Mouse (Mus musculus) stomach, embryonic 14.5 days (tissue): ENCODE data around the gene Asic2. TPM values are rescaled to one million over a fixed set of nuclear protein-coding genes. Genes with fewer than 3 reads are reported as not detected.
"Not testable (repeated sequence)": the region's sequence is repeated elsewhere in the genome, so short reads cannot be mapped to it uniquely, and the experiment has no call there.

Experiments
- ATAC-seq: fragments of 200-750 bp; cut with Nextera tagmentation; 2 replicates; pipeline ENCODE4 v1.8.0; 2017; ENCODE audit warnings: low read depth, moderate TSS enrichment; ENCODE audit not compliant: insufficient number of reproducible peaks, insufficient read depth, low FRiP score
- H3K27ac ChIP-seq: fragments of 300-500 bp; sonication (generic); 2 replicates; pipeline ENCODE4 v1.5.1; 2014; ENCODE audit warnings: mild to moderate bottlenecking, low read length, moderate library complexity, mixed read lengths
- H3K27me3 ChIP-seq: fragments of 300-500 bp; sonication (generic); 2 replicates; pipeline ENCODE4 v1.6.1; 2014; ENCODE audit warnings: low read length, control low read depth, mixed read lengths; ENCODE audit not compliant: control insufficient read depth, insufficient read depth
- H3K36me3 ChIP-seq: fragments of 300-500 bp; sonication (generic); 2 replicates; pipeline ENCODE4 v1.6.1; 2014; ENCODE audit warnings: mild to moderate bottlenecking, control low read depth, low read length, moderate library complexity, mixed read lengths; ENCODE audit not compliant: control insufficient read depth, insufficient read depth
- H3K4me1 ChIP-seq: fragments of 300-500 bp; sonication (generic); 2 replicates; pipeline ENCODE4 v1.6.1; 2014; ENCODE audit warnings: low read length, control low read depth, mixed read lengths; ENCODE audit not compliant: control insufficient read depth, insufficient read depth
- H3K4me2 ChIP-seq: fragments of 300-500 bp; sonication (generic); replicated peaks from 2 replicates; pipeline ENCODE4 v1.6.1; 2014; ENCODE audit warnings: low read depth, low read length, control low read depth
- H3K4me3 ChIP-seq: fragments of 300-500 bp; sonication (generic); 2 replicates; pipeline ENCODE4 v1.5.1; 2014; ENCODE audit warnings: low read depth, low read length, control low read depth
- H3K9ac ChIP-seq: fragments of 300-500 bp; sonication (generic); replicated peaks from 2 replicates; pipeline ENCODE4 v1.6.1; 2014; ENCODE audit warnings: low read depth, mild to moderate bottlenecking, control low read depth, low read length, moderate library complexity, mixed read lengths
- H3K9me3 ChIP-seq: fragments of 300-500 bp; sonication (generic); 2 replicates; pipeline ENCODE4 v1.6.1; 2016; ENCODE audit warnings: low read depth, low read length, control low read depth; ENCODE audit not compliant: control insufficient read depth
- WGBS: fragments of 180-500 bp; shearing (Covaris S2); extraction: QIAGEN DNeasy Blood & Tissue Kit; methylation state at CpG from one replicate; pipeline ENCODE4 v1.1.7; 2014; 5-methylcytosine and 5-hydroxymethylcytosine counted together
- polyA plus RNA-seq: library from polyadenylated mRNA; unstranded; fragments of >200 nt; fragmentation: Nextera tagmentation; extraction: Ambion mirVana; gene quantifications from 2 replicates; pipeline ENCODE4 v1.2.1, GENCODE M21; 2014

Gene Asic2
- polyA plus RNA-seq, 1 experiment from 2014 or later, result 0.27 TPM

GRCm38 (mm10) chr11:81271422-81271821 lies 696.8 kb downstream of the Asic2 start:
- no peak overlapping the region for H3K4me2 ChIP-seq
- H3K27ac ChIP-seq, result no peak overlapping the region
- no peak overlapping the region for H3K4me3 ChIP-seq
- H3K9ac ChIP-seq, result no peak overlapping the region
- no peaks in the 10 kb centered on the region for H3K4me1 ChIP-seq
- no peak for ATAC-seq
- 77% methylated on average over 1 of the region's 1 CpGs for WGBS
- no peaks in the 10 kb centered on the region for H3K36me3 ChIP-seq
- no peaks in the 10 kb centered on the region for H3K27me3 ChIP-seq
- H3K9me3 ChIP-seq, result no peaks in the 10 kb centered on the region

GRCm38 (mm10) chr11:81270518-81270917 lies 697.7 kb downstream of the Asic2 start:
- no peaks in the 10 kb centered on the region for H3K36me3 ChIP-seq
- H3K4me1 ChIP-seq, result no peaks in the 10 kb centered on the region
- WGBS, result 41% methylated on average over 7 of the region's 7 CpGs
- H3K9me3 ChIP-seq, result no peaks in the 10 kb centered on the region
- no peak overlapping the region for H3K4me3 ChIP-seq
- H3K9ac ChIP-seq, result no peak overlapping the region
- H3K27ac ChIP-seq, result no peak overlapping the region
- no peaks in the 10 kb centered on the region for H3K27me3 ChIP-seq
- no peak overlapping the region for H3K4me2 ChIP-seq
- no peak for ATAC-seq

- H3K27ac ChIP-seq, result no peak overlapping the region
- no peaks in the 10 kb centered on the region for H3K27me3 ChIP-seq
- 68% methylated on average over 2 of the region's 2 CpGs for WGBS
- H3K4me3 ChIP-seq, result no peak overlapping the region
- no peaks in the 10 kb centered on the region for H3K4me1 ChIP-seq
- no peaks in the 10 kb centered on the region for H3K9me3 ChIP-seq
- ATAC-seq, result no peak
- no peaks in the 10 kb centered on the region for H3K36me3 ChIP-seq
- H3K9ac ChIP-seq, result no peak overlapping the region
- H3K4me2 ChIP-seq, result no peak overlapping the region
Measured at GRCm38 (mm10) chr11:81263757-81264156, 704.5 kb downstream of the Asic2 start.

GRCm38 (mm10) chr11:81263193-81263592 lies 705.1 kb downstream of the Asic2 start:
- no peak overlapping the region for H3K27ac ChIP-seq
- H3K4me1 ChIP-seq, result no peaks in the 10 kb centered on the region
- WGBS, result 73% methylated on average over 1 of the region's 1 CpGs
- no peak overlapping the region for H3K4me3 ChIP-seq
- H3K27me3 ChIP-seq, result no peaks in the 10 kb centered on the region
- H3K36me3 ChIP-seq, result no peaks in the 10 kb centered on the region
- no peaks in the 10 kb centered on the region for H3K9me3 ChIP-seq
- no peak overlapping the region for H3K9ac ChIP-seq
- ATAC-seq, result no peak
- no peak overlapping the region for H3K4me2 ChIP-seq

GRCm38 (mm10) chr11:81261259-81261658 lies 707.0 kb downstream of the Asic2 start:
- Histone ChIP-seq H3K4me3 (no peak overlapping the region), H3K27ac (no peak overlapping the region), H3K4me1 (no peaks in the 10 kb centered on the region), H3K9me3 (no peaks in the 10 kb centered on the region), H3K27me3 (no peaks in the 10 kb centered on the region), H3K36me3 (no peaks in the 10 kb centered on the region), H3K4me2 (no peak overlapping the region), H3K9ac (no peak overlapping the region)
- WGBS, result 83% methylated on average over 3 of the region's 3 CpGs
- ATAC-seq, result no peak

- not testable (repeated sequence) for H3K4me1 ChIP-seq, H3K4me3 ChIP-seq, H3K36me3 ChIP-seq, H3K27me3 ChIP-seq, H3K4me2 ChIP-seq, H3K9me3 ChIP-seq, H3K27ac ChIP-seq, ATAC-seq, H3K9ac ChIP-seq
- 95% methylated on average over 18 of the region's 18 CpGs for WGBS
Measured at GRCm38 (mm10) chr11:81241183-81241582, 727.1 kb downstream of the Asic2 start.

- Histone ChIP-seq H3K36me3 (no peaks in the 10 kb centered on the region), H3K4me1 (no peaks in the 10 kb centered on the region), H3K9ac (no peak overlapping the region), H3K9me3 (no peaks in the 10 kb centered on the region), H3K27me3 (no peaks in the 10 kb centered on the region), H3K4me2 (no peak overlapping the region), H3K27ac (no peak overlapping the region), H3K4me3 (no peak overlapping the region)
- WGBS, result 45% methylated on average over 13 of the region's 13 CpGs
- ATAC-seq, result no peak; the same call in 1 of the 2 replicates
Measured at GRCm38 (mm10) chr11:81239966-81240681, 728.1 kb downstream of the Asic2 start.

- Histone ChIP-seq H3K9me3 (no peaks in the 10 kb centered on the region), H3K9ac (no peak overlapping the region), H3K27me3 (no peaks in the 10 kb centered on the region), H3K27ac (no peak overlapping the region), H3K4me3 (no peak overlapping the region), H3K36me3 (no peaks in the 10 kb centered on the region), H3K4me2 (no peak overlapping the region), H3K4me1 (no peaks in the 10 kb centered on the region)
- 54% methylated on average over 2 of the region's 2 CpGs for WGBS
- no peak for ATAC-seq
Measured at GRCm38 (mm10) chr11:81239091-81239490, 729.2 kb downstream of the Asic2 start.

GRCm38 (mm10) chr11:81236070-81236469 lies 732.2 kb downstream of the Asic2 start:
- Histone ChIP-seq H3K9ac (no peak overlapping the region), H3K27me3 (no peaks in the 10 kb centered on the region), H3K4me1 (no peaks in the 10 kb centered on the region), H3K9me3 (no peaks in the 10 kb centered on the region), H3K36me3 (no peaks in the 10 kb centered on the region), H3K4me3 (no peak overlapping the region), H3K4me2 (no peak overlapping the region), H3K27ac (no peak overlapping the region)
- 86% methylated on average over 2 of the region's 2 CpGs for WGBS
- ATAC-seq, result no peak
